ENCODE assay signal across 21 mouse cellular contexts in the genomic region with DNA sequence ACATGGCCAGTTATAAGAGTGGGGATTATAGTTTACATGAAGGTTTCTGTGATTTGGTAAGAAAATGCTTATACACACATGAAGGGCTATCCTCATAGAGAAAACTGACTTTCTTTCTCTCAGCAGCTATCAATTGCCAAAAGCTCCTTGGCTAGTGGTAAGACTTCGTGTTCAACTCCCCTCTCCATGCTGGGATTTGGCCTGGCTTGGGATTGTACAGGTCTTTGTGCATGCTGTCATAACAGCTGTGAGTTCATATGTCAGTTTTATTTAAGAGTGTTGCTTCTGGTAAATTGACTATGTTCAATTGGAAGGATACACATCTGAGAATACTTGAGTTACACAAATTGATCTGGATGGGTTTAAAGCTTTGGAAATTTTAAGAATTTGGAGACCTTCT. TPM values are rescaled to one million over a fixed set of nuclear protein-coding genes. Genes with fewer than 3 reads are reported as not detected.
DNase-seq lines count a peak whose midpoint lies in the region; ATAC-seq and TF ChIP-seq lines count a peak whose summit lies in the region.
"Had no signal": no experiment of that assay in that cellular context is flagged by ENCODE, and none has a peak within 500 bp of the region (broad histone marks: within the 10 kb centered on the region; RNA-seq: fewer than 3 reads in every experiment).

No protein-coding gene starts in this region.

- no peak overlapping the region for H3K9ac ChIP-seq in midbrain, postnatal 0 days (replicated peaks; ENCODE audit: low read length, poor library complexity, severe bottlenecking)
- no peak overlapping the region for H3K9ac ChIP-seq in midbrain, embryonic 13.5 days (replicated peaks)
- H3K9ac ChIP-seq: embryonic facial prominence, embryonic 12.5 days; forebrain, embryonic 12.5 days; forebrain, postnatal 0 days; heart, embryonic 13.5 days; hindbrain, embryonic 13.5 days had no signal

- no peaks in the 10 kb centered on the region for H3K4me1 ChIP-seq in midbrain, postnatal 0 days (ENCODE audit: insufficient read depth, low read length)
- no peaks in the 10 kb centered on the region for H3K4me1 ChIP-seq in midbrain, embryonic 13.5 days (replicated peaks)
- H3K4me1 ChIP-seq: embryonic facial prominence, embryonic 12.5 days; forebrain, embryonic 12.5 days; heart, embryonic 13.5 days; hindbrain, embryonic 13.5 days had no signal

- H3K9me3 ChIP-seq in midbrain, postnatal 0 days (ENCODE audit: low read length), result no peaks in the 10 kb centered on the region
- no peaks in the 10 kb centered on the region for H3K9me3 ChIP-seq in midbrain, embryonic 13.5 days
- H3K9me3 ChIP-seq: embryonic facial prominence, embryonic 12.5 days; forebrain, embryonic 12.5 days; heart, embryonic 13.5 days; hindbrain, embryonic 13.5 days had no signal

- no peaks in the 10 kb centered on the region for H3K36me3 ChIP-seq in midbrain, postnatal 0 days (ENCODE audit: insufficient read depth, low read length)
- H3K36me3 ChIP-seq in midbrain, embryonic 13.5 days, result no peaks in the 10 kb centered on the region
- H3K36me3 ChIP-seq: embryonic facial prominence, embryonic 12.5 days; forebrain, embryonic 12.5 days; heart, embryonic 13.5 days; hindbrain, embryonic 13.5 days had no signal

- DNase-seq in cerebellum, adult 18-20 months, result peak; percentile 9 to 18
- DNase-seq in cerebellum, adult 11 months, result no peak
- peak; percentile 61 for DNase-seq in midbrain, postnatal 0 days (ENCODE audit: low spot score)
- DNase-seq in cerebellum, postnatal 14 days, result peak; percentile 81 to 86
- DNase-seq in gastrocnemius, adult 8-10 months (ENCODE audit: low spot score in 2 of 2), result no peak
- no peak for DNase-seq in kidney, adult 11 months
- DNase-seq: adrenal gland, postnatal 10 days; forebrain, postnatal 0 days; gastrocnemius, adult 2 months; gastrocnemius, postnatal 36 days; heart, adult 11 months; heart, postnatal 36 days; kidney, adult 8-10 months had no signal

- H3K27ac ChIP-seq in midbrain, postnatal 0 days (ENCODE audit: low read depth, low read length), result no peak overlapping the region
- H3K27ac ChIP-seq in midbrain, embryonic 13.5 days, result no peak overlapping the region
- H3K27ac ChIP-seq: embryonic facial prominence, embryonic 12.5 days; forebrain, embryonic 12.5 days; gastrocnemius, adult 2 months; heart, embryonic 13.5 days; hindbrain, embryonic 13.5 days had no signal

- ATAC-seq in midbrain, postnatal 0 days (ENCODE audit: low FRiP score), result no peak
- no peak for ATAC-seq in midbrain, embryonic 13.5 days
- ATAC-seq: forebrain, postnatal 0 days; intestine, embryonic 16.5 days had no signal

- 70% methylated on average over 1 of the region's 1 CpGs for WGBS in midbrain, postnatal 0 days
- 78% methylated on average over 1 of the region's 1 CpGs for WGBS in midbrain, embryonic 13.5 days

- no peak for TF ChIP-seq CTCF in midbrain, postnatal 0 days (IDR thresholded peaks at IDR 0.05)

- no peak overlapping the region for H3K4me2 ChIP-seq in midbrain, postnatal 0 days (ENCODE audit: low read depth, low read length, poor library complexity, severe bottlenecking)
- no peak overlapping the region for H3K4me2 ChIP-seq in midbrain, embryonic 13.5 days (replicated peaks)
- H3K4me2 ChIP-seq: embryonic facial prominence, embryonic 12.5 days; forebrain, embryonic 12.5 days; heart, embryonic 13.5 days; hindbrain, embryonic 13.5 days had no signal

- no peak overlapping the region for H3K4me3 ChIP-seq in midbrain, postnatal 0 days (ENCODE audit: low read depth, low read length)
- H3K4me3 ChIP-seq in midbrain, embryonic 13.5 days (replicated peaks), result no peak overlapping the region
- H3K4me3 ChIP-seq: embryonic facial prominence, embryonic 12.5 days; forebrain, embryonic 12.5 days; gastrocnemius, adult 2 months; heart, embryonic 13.5 days; hindbrain, embryonic 13.5 days had no signal

- no peaks in the 10 kb centered on the region for H3K27me3 ChIP-seq in midbrain, postnatal 0 days (ENCODE audit: insufficient read depth, low read length)
- no peaks in the 10 kb centered on the region for H3K27me3 ChIP-seq in midbrain, embryonic 13.5 days
- H3K27me3 ChIP-seq: embryonic facial prominence, embryonic 12.5 days; forebrain, embryonic 12.5 days; heart, embryonic 13.5 days; hindbrain, embryonic 13.5 days had no signal

RNA-seq across cellular contexts. Expression of gene Aldoart1, which starts 49.1 kb away (rescaled TPM):
- 0.09 TPM in 1 of 2 replicates, not detected in the other for total RNA-seq in midbrain, postnatal 0 days (2014; rRNA removed)
- not detected in 2 replicates for polyA plus RNA-seq in midbrain, postnatal 0 days (2015; fragmentation: Nextera tagmentation; extraction: Ambion mirVana)
- polyA plus RNA-seq in midbrain, embryonic 13.5 days (2015; fragmentation: Nextera tagmentation; extraction: Ambion mirVana), result not detected in 2 replicates
- total RNA-seq in gastrocnemius, adult 8-10 months (2022), result under 1 TPM in 3 of 4 experiments, not detected in 1; 0.17 to 0.40 (median 0.27) TPM
- total RNA-seq: adrenal gland, postnatal 10 days; adrenal gland, postnatal 4 days had no signal
- polyA plus RNA-seq: brain, embryonic 14.5 days; embryonic facial prominence, embryonic 12.5 days; forebrain, embryonic 12.5 days; forebrain, postnatal 0 days; hindbrain, embryonic 13.5 days; intestine, embryonic 16.5 days had no signal

Comparison
In these comparisons a context has a peak if more than half of its experiments do, and no peak if none do; other contexts are left out.
1. DNase-seq: peak in cerebellum, adult 18-20 months (2 of 2), midbrain, postnatal 0 days (single experiment) and cerebellum, postnatal 14 days (2 of 2); none in cerebellum, adult 11 months (single experiment), gastrocnemius, adult 8-10 months (0 of 2) and kidney, adult 11 months (single experiment).